Mouse (Mus musculus) ES-E14 (cell line): ENCODE results near the gene Cdkl4. TPM values are rescaled to one million over a fixed set of nuclear protein-coding genes. Genes with fewer than 3 reads are reported as not detected.

ENCODE experiments used
- DNase-seq: peaks from one replicate; pipeline ENCODE4 v3.0.0-alpha.2; 2013; ENCODE audit warnings: low read depth, low spot score
- H3K27ac ChIP-seq: 2 replicates; pipeline ENCODE4 v1.5.1; 2012; ENCODE audit warnings: low read depth, mild to moderate bottlenecking, low read length, moderate library complexity, mixed read lengths; ENCODE audit not compliant: poor library complexity, insufficient read depth, severe bottlenecking
- H3K36me3 ChIP-seq: 2 replicates; pipeline ENCODE4 v1.6.1; 2012; ENCODE audit warnings: mild to moderate bottlenecking, low read length, moderate library complexity, mixed read lengths; ENCODE audit not compliant: control insufficient read depth, poor library complexity, insufficient read depth, severe bottlenecking
- H3K4me1 ChIP-seq, 2 experiments: fragments of 150-350 bp in 1 of 2; sonication (generic) in 1 of 2; 2 replicates each; pipeline ENCODE4 v1.6.1; 2012; ENCODE audit warnings: low read length in 2 of 2, mild to moderate bottlenecking in 1 of 2, mixed read lengths in 1 of 2; ENCODE audit not compliant: control insufficient read depth in 2 of 2, insufficient read depth in 2 of 2, poor library complexity in 1 of 2
- H3K4me3 ChIP-seq, 2 experiments: fragments of 150-350 bp in 1 of 2; sonication (generic) in 1 of 2; 2 replicates each; pipeline ENCODE4 v1.5.1; 2012; ENCODE audit warnings: low read length in 2 of 2, low read depth in 1 of 2, mild to moderate bottlenecking in 1 of 2, mixed read lengths in 1 of 2; ENCODE audit not compliant: insufficient read depth in 1 of 2, poor library complexity in 1 of 2, severe bottlenecking in 1 of 2
- H3K9ac ChIP-seq: 2 replicates; pipeline ENCODE4 v1.6.1; 2012; ENCODE audit warnings: low read depth, mild to moderate bottlenecking, low read length, mixed read lengths; ENCODE audit not compliant: poor library complexity, insufficient read depth, severe bottlenecking
- H3K9me3 ChIP-seq: fragments of 150-350 bp; sonication (generic); 2 replicates; pipeline ENCODE4 v1.6.1; 2012; ENCODE audit warnings: low read depth, mild to moderate bottlenecking, low read length; ENCODE audit not compliant: control insufficient read depth, insufficient read depth
- CHD2 ChIP-seq: IDR thresholded peaks from 2 replicates; pipeline ENCODE4 v1.6.1; 2014; ENCODE audit warnings: mild to moderate bottlenecking, low read depth, low read length, inconsistent platforms
- HCFC1 ChIP-seq: IDR thresholded peaks from 2 replicates; pipeline ENCODE4 v1.6.1; 2012; ENCODE audit warnings: low read length, inconsistent platforms, borderline replicate concordance; ENCODE audit not compliant: insufficient read depth
- MAFK ChIP-seq: IDR thresholded peaks from 2 replicates; pipeline ENCODE4 v1.6.1; 2014; ENCODE audit warnings: mild to moderate bottlenecking, low read depth, low read length, inconsistent platforms; ENCODE audit not compliant: insufficient read depth
- ZC3H11A ChIP-seq: IDR thresholded peaks from 2 replicates; pipeline ENCODE4 v1.6.1; 2012; ENCODE audit warnings: low read depth, mild to moderate bottlenecking, inconsistent platforms, low read length, borderline replicate concordance
- ZNF384 ChIP-seq: IDR thresholded peaks from 2 replicates; pipeline ENCODE4 v1.6.1; 2012; ENCODE audit warnings: low read depth, low read length, inconsistent platforms
- in situ Hi-C, 2 experiments: fragments of 600-800 bp; cut with MboI; formaldehyde crosslinking; loops; one replicate each; pipeline ENCODE4 v1.15.1; 2025; ENCODE audit warnings: low sequenced_read_pairs in 2 of 2, inconsistent platforms in 1 of 2; ENCODE audit not compliant: unreplicated experiment in 2 of 2
- total RNA-seq: library from RNA; depleted of rRNA; stranded (reverse); fragments of 300-350 nt; gene quantifications from 2 replicates; pipeline ENCODE4 v1.2.3, GENCODE M21; 2012

Cdkl4 gene
- total RNA-seq, 1 experiment, result 0.49 TPM

GRCm38 (mm10) chr17:80496607-80497170 is 80.9 kb downstream of the Cdkl4 start:
- Histone ChIP-seq H3K27ac (peak overlapping the region; percentile 92), H3K9me3 (no peaks in the 10 kb centered on the region), H3K4me1 (peaks cover 21 to 22% of the 10 kb centered on the region in 2 experiments), H3K9ac (peak overlapping the region; percentile 73), H3K36me3 (no peaks in the 10 kb centered on the region), H3K4me3 (peak overlapping the region; percentile 34 to 38)
- no peak for TF ChIP-seq CHD2
- TF ChIP-seq MAFK, result no peak
- no peak for TF ChIP-seq ZC3H11A
- no peak; the same call in 1 of the 2 replicates for TF ChIP-seq HCFC1
- no peak for TF ChIP-seq ZNF384
- DNase-seq, result no peak
- in situ Hi-C loops, result no loop called here

- Histone ChIP-seq H3K4me3 (no peak overlapping the region), H3K36me3 (no peaks in the 10 kb centered on the region), H3K4me1 (peaks cover 17 to 20% of the 10 kb centered on the region in 2 experiments), H3K9me3 (no peaks in the 10 kb centered on the region), H3K9ac (no peak overlapping the region), H3K27ac (peak overlapping the region; percentile 92)
- TF ChIP-seq CHD2 (no peak), ZC3H11A (no peak)
- in situ Hi-C loops, result no loop called here
- no peak for DNase-seq
These were observed 81.4 kb downstream of the Cdkl4 start for GRCm38 (mm10) chr17:80496185-80496584.

GRCm38 (mm10) chr17:80493891-80494290 is 83.7 kb downstream of the Cdkl4 start:
- in situ Hi-C loops, result no loop called here

DNA sequence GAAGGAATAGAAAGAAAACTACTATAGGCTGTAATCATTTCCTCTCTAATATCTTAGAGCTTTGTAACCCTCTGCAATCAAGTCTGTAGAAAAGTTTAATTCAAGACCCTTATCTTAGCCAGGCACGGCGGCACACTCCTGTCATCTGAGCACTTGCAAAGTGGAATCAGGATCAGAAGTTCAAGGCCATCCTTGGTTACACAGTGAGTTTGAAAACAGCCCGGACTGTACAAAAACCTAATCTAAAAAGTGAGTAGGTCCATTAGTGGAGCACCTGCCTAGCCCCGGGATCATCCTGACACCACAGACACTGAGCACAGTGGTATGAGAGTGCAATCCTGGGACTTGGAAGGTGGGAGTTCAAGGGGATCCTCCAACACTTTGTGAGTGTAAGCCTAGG is 84.8 kb downstream of the Cdkl4 start:
- Histone ChIP-seq H3K36me3 (no peaks in the 10 kb centered on the region), H3K9me3 (no peaks in the 10 kb centered on the region), H3K27ac (no peak overlapping the region), H3K4me3 (no peak overlapping the region), H3K9ac (no peak overlapping the region), H3K4me1 (peaks cover 4 to 9% of the 10 kb centered on the region in 2 experiments; a peak in 2 of 4 replicates)
- in situ Hi-C loops, result no loop called here
- no peak for DNase-seq
- TF ChIP-seq ZC3H11A (no peak), ZNF384 (no peak), MAFK (no peak), HCFC1 (no peak), CHD2 (no peak)

More at GRCm38 (mm10) chr17:80493891-80494290, 83.7 kb downstream of the Cdkl4 start:
- Histone ChIP-seq H3K9ac (no peak overlapping the region), H3K4me1 (peaks cover 7 to 15% of the 10 kb centered on the region in 2 experiments; a peak in 3 of 4 replicates), H3K9me3 (no peaks in the 10 kb centered on the region), H3K4me3 (no peak overlapping the region), H3K27ac (no peak overlapping the region), H3K36me3 (no peaks in the 10 kb centered on the region)
- TF ChIP-seq ZC3H11A, result no peak
- TF ChIP-seq ZNF384, result no peak
- TF ChIP-seq MAFK, result no peak
- DNase-seq, result no peak

GRCm38 (mm10) chr17:80492274-80492673 is 85.3 kb downstream of the Cdkl4 start:
- H3K27ac ChIP-seq, result no peak overlapping the region
- peaks cover 4 to 9% of the 10 kb centered on the region in 2 experiments; a peak in 2 of 4 replicates for H3K4me1 ChIP-seq
- H3K36me3 ChIP-seq, result no peaks in the 10 kb centered on the region
- H3K9ac ChIP-seq, result no peak overlapping the region
- DNase-seq, result no peak
- no peak for TF ChIP-seq CHD2
- no peak for TF ChIP-seq ZC3H11A
- TF ChIP-seq HCFC1, result no peak
- TF ChIP-seq MAFK, result no peak
- TF ChIP-seq ZNF384, result no peak
- in situ Hi-C loops, result no loop called here
- H3K9me3 ChIP-seq, result no peaks in the 10 kb centered on the region
- no peak overlapping the region for H3K4me3 ChIP-seq
